Mouse (Mus musculus): ENCODE measurements around the gene Dtwd1. TPM values are rescaled to one million over a fixed set of nuclear protein-coding genes. Genes with fewer than 3 reads are reported as not detected.
"Not testable (repeated sequence)": the region's sequence is repeated elsewhere in the genome, so short reads cannot be mapped to it uniquely, and the experiment has no call there.

Dtwd1 gene
- polyA plus RNA-seq (2015; fragmentation: Nextera tagmentation; extraction: Ambion mirVana): 23.9 and 25.7 TPM in 2 replicates

DNA sequence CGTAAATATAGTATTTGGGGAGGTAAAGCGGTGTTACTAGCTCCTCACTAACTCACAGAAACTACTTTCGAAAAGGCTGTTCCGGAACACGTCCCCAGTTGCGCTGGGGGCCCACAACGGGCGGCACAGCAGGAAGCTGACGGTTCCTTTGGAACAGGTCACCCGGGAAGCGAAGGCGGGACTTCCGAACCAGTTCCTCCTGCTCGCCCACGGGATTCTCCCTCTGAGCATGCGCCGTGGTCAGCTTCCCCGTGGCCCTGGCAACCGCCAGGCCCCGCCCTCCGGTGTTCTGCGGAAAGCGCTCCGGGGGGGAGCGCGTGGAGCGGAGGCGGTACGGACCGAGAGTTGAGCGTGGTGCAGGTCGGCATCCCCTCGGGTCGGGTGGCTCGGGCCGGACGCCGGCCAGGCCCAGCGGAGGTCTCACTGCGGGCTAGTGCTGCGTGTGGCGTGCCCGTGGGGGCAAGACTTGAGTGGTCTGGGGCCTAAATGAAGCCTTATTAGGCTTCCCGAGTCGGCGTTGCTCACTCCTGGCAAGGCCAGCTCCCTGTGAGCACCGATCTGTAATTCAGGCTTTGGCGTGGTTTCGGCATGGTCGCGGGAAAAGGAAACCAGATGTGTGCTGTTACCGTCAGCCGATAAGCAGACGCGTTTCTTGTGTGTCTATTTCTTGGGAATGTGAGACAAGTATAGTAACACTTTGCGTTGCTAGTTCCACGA, at the start of gene Dtwd1, which contains the start of gene Fam227b:
TSS of gene Dtwd1 (plus strand) at position 287 of the 717 bp plus-strand sequence.
TSS of gene Fam227b (minus strand) at position 150 of the 717 bp plus-strand sequence.
- peak; percentile 97 for DNase-seq (ENCODE audit: low spot score)

DNA sequence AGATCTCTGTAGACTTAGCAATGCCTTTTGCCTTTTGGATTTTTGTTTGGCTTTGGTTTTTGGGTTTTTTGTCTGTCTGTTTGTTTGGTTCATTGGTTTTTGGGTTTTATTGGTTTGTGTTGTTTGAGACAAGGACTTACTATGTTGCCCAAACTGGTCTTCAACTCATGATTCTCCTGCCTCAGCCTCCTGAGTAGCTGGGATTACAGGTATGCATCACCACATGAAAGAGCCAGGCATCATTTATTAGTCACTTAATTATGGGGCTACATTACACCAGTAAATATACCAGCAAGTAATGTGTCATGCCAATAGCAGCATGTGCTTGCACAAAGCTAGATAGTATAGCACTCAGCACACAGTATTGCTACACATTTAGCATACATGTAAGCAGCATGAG, 4.2 kb upstream of the Dtwd1 start:
- DNase-seq (ENCODE audit: low spot score): no peak

DNA sequence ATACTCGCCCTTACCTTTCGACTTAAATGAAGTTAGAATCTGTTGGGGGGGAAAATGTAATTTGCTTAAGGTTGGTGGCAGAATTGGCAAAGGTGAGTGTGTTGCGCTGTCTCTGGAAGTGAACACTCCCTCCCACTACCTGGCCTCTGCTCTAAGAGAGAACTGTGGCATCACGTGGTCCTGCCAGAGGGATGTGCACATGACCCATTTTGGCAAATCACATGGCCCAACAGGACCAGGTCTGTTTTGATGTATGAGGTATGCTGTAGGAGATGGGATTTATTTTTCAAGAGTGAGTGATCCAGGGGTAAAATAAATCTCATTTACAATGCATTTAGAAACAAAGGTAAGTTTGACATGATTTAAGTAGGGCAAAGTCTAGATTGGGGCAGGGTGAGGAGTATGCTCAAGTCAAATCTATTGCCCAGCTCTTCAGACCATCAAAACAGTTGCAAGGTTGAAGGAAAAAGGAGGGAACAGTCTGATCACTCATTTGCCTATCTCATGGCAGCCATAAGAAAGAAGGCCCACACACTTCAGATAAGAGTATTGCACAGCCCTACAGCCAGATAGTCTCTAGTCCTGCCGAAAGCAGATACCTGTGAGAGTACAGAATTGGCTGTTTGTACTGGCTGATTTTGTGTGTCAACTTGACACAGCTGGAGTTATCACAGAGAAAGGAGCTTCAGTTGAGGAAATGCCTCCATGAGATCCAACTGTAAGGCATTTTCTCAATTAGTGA, 13.5 kb downstream of the Dtwd1 start:
- no peak for DNase-seq (ENCODE audit: low spot score)

DNA sequence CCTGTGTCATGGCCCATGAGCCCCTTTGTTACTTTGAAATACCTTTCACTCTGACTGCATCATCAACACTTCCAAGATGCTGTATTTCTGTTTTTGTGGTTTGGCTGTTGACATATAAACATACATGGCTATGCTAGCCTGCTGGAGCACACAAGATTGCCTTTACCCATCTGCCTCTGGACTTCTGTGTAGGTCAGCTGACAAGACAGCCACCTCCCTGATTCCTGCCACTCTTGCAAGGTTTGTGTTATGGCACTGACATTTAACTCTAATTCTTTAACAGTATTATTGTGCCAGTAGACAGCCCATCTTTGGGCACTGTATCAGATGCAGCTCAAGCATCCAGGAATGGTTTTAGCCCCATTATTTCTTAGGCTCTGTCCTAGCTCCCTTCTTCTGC, 14.4 kb downstream of the Dtwd1 start:
- DNase-seq (ENCODE audit: low spot score): no peak

GRCm38 (mm10) chr2:126166848-126167617, 15.1 kb downstream of the Dtwd1 start:
- DNase-seq (ENCODE audit: low spot score): no peak

- DNase-seq (ENCODE audit: low spot score): no peak
Measured at GRCm38 (mm10) chr2:126171427-126171826, 19.5 kb downstream of the Dtwd1 start.

- no peak for DNase-seq (ENCODE audit: low spot score)
Measured at GRCm38 (mm10) chr2:126191306-126191705, 39.4 kb downstream of the Dtwd1 start.

DNA sequence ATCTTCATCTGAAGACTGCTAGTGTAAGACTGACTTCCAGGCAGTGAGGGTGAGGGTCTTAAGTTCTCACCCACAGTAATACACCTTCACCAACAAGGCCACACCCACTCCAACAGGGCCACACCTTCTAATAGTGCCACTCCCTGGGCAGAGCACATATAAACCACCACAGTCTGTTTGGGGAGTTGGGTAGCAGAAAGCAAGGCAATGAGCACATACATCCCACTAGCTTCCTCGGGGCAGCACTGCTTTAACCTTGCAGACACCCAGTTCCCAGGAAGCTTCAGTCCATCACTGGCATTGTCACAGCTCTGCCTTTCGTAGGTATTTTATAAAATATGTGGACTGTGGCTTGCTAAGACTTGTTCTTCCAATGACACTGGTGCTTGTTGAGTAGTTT, 40.2 kb downstream of the Dtwd1 start:
- no peak for DNase-seq (ENCODE audit: low spot score)

- no peak for DNase-seq (ENCODE audit: low spot score)
Measured at GRCm38 (mm10) chr2:126195631-126196356, 43.9 kb downstream of the Dtwd1 start.

- DNase-seq (ENCODE audit: low spot score): no peak
Measured at GRCm38 (mm10) chr2:126198971-126199370, 47.0 kb downstream of the Dtwd1 start.

GRCm38 (mm10) chr2:126211011-126211680, 59.2 kb downstream of the Dtwd1 start:
- DNase-seq (ENCODE audit: low spot score): no peak

DNA sequence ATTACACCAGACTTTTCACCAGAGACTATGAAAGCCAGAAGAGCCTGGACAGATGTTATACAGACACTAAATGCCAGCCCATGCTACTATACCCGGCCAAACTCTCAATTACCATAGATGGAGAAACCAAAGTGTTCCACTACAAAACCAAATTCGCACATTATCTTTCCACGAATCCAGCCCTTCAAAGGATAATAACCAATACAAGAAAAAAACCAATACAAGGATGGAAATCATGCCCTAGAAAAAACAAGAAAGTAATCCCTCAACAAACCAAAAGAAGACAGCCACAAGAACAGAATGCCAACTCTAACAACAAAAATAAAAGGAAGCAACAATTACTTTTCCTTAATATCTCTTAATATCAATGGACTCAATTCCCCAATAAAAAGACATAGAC, 62.9 kb downstream of the Dtwd1 start, which contains the start of gene Gm17555:
TSS of gene Gm17555 (plus strand) at position 301 of the 400 bp plus-strand sequence.
- DNase-seq (ENCODE audit: low spot score): not testable (repeated sequence)

Other genes starting within 250 kb of the Dtwd1 start
- 0.49 and 0.79 TPM in 2 replicates for gene Fgf7, start 117.5 kb upstream of the Dtwd1 start, polyA plus RNA-seq (2015; fragmentation: Nextera tagmentation; extraction: Ambion mirVana)
- gene Fam227b, start 137 bp upstream of the Dtwd1 start, polyA plus RNA-seq (2015; fragmentation: Nextera tagmentation; extraction: Ambion mirVana): not detected in 2 replicates
- not detected in 2 replicates for gene Gm17555, start 63.0 kb downstream of the Dtwd1 start, polyA plus RNA-seq (2015; fragmentation: Nextera tagmentation; extraction: Ambion mirVana)

Measured in thymus, postnatal 0 days (tissue).